Mouse (Mus musculus): ENCODE results near the gene Itpkb.

DNA sequence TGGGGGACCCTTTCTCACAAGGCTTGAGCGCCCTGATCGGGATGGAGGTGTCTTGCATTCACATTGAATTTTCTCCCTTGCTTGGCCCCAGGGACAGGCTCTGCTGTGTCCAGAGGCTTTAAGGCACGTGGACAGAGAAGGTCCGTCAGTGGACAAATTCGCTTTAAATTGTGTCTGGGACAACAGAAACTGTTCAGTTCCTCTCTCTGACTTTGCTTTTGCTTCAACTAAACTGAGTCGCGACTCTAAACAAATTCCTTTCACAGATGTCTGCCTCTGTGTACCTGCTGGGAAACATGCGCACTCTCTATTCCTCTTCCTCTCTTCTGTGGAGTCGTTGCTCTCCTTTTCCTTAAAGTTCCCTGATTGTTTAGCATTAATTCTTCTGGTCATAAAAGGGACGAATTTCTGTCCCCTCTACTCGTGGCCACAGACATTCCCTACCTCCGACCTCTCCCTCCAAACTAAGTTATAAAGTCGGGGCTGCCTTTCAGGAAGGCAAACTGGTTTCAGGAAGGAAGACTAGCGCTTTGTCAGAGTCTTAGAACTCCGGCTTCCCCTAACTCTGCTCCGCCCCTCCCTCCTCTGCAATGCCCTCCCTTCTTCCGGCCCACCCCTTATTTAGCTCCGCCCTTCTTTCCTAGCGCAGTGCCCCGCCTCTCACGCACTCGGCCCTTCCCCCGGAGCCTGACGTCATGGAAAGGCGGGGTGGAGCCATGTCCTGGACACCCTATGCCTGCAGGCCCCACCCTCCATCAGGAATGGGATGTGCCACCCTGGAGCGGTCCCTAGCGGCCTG lies 56.9 kb downstream of the Itpkb start:
- peak; percentile 75 for TF ChIP-seq CTCF (IDR thresholded peaks at IDR 0.05; ENCODE audit: insufficient read depth, low read length)
- TF ChIP-seq POLR2A (IDR thresholded peaks at IDR 0.05; ENCODE audit: borderline replicate concordance, extremely low read depth, low read depth, low read length) = peak; percentile 81; the same call in 1 of the 2 replicates

Measured in lung, adult 2 months (tissue).